Mouse (Mus musculus) kidney, embryonic 16.5 days (tissue): ENCODE measurements around the gene Cyp2d34. TPM values are rescaled to one million over a fixed set of nuclear protein-coding genes. Genes with fewer than 3 reads are reported as not detected.

Experiments
- ATAC-seq: fragments of 200-750 bp; cut with Nextera tagmentation; 2 replicates; pipeline ENCODE4 v1.8.0; 2017; ENCODE audit warnings: moderate TSS enrichment; ENCODE audit not compliant: low FRiP score, low TSS enrichment
- H3K27ac ChIP-seq: fragments of 300-500 bp; sonication (generic); 2 replicates; pipeline ENCODE4 v1.5.1; 2014; ENCODE audit warnings: low read length
- H3K27me3 ChIP-seq: fragments of 300-500 bp; sonication (generic); 2 replicates; pipeline ENCODE4 v1.6.1; 2014; ENCODE audit warnings: low read length, control low read depth, mixed read lengths; ENCODE audit not compliant: insufficient read depth
- H3K36me3 ChIP-seq: fragments of 300-500 bp; sonication (generic); 2 replicates; pipeline ENCODE4 v1.6.1; 2014; ENCODE audit warnings: low read length, control low read depth, mixed read lengths; ENCODE audit not compliant: insufficient read depth
- H3K4me1 ChIP-seq: fragments of 300-500 bp; sonication (generic); 2 replicates; pipeline ENCODE4 v1.6.1; 2014; ENCODE audit warnings: low read length, control low read depth, mixed read lengths; ENCODE audit not compliant: insufficient read depth
- H3K4me2 ChIP-seq: fragments of 300-500 bp; sonication (generic); replicated peaks from 2 replicates; pipeline ENCODE4 v1.6.1; 2014; ENCODE audit warnings: low read depth, low read length
- H3K4me3 ChIP-seq: fragments of 300-500 bp; sonication (generic); 2 replicates; pipeline ENCODE4 v1.5.1; 2014; ENCODE audit warnings: mild to moderate bottlenecking, low read length
- H3K9ac ChIP-seq: fragments of 300-500 bp; sonication (generic); replicated peaks from 2 replicates; pipeline ENCODE4 v1.6.1; 2014; ENCODE audit warnings: low read length
- H3K9me3 ChIP-seq: fragments of 300-500 bp; sonication (generic); 2 replicates; pipeline ENCODE4 v1.6.1; 2016; ENCODE audit warnings: low read length, control low read depth
- WGBS: fragments of 180-500 bp; shearing (Covaris S2); extraction: QIAGEN DNeasy Blood & Tissue Kit; methylation state at CpG from one replicate; pipeline ENCODE4 v1.1.7; 2014; 5-methylcytosine and 5-hydroxymethylcytosine counted together
- microRNA-seq: library from miRNA; unstranded; fragments of <30 nt; microRNA quantifications from one replicate; pipeline ENCODE4, GENCODE M21; 2016
- polyA plus RNA-seq: library from polyadenylated mRNA; unstranded; fragments of >200 nt; fragmentation: Nextera tagmentation; extraction: Ambion mirVana; gene quantifications from 2 replicates; pipeline ENCODE4 v1.2.1, GENCODE M21; 2015

Gene Cyp2d34
- polyA plus RNA-seq, 1 experiment from 2014 or later: not detected

GRCm38 (mm10) chr15:82621993-82622392, 1.2 kb upstream of the Cyp2d34 start:
- no peak for ATAC-seq
- H3K27me3 ChIP-seq: no peaks in the 10 kb centered on the region
- no peaks in the 10 kb centered on the region for H3K36me3 ChIP-seq
- H3K4me1 ChIP-seq: no peaks in the 10 kb centered on the region
- H3K9ac ChIP-seq: no peak overlapping the region
- WGBS: 80% methylated on average over 1 of the region's 1 CpGs
- H3K9me3 ChIP-seq: no peaks in the 10 kb centered on the region
- no peak overlapping the region for H3K27ac ChIP-seq
- H3K4me2 ChIP-seq: no peak overlapping the region
- no peak overlapping the region for H3K4me3 ChIP-seq

GRCm38 (mm10) chr15:82618362-82619020, 2.3 kb downstream of the Cyp2d34 start:
- WGBS: 95% methylated on average over 9 of the region's 9 CpGs
- Histone ChIP-seq H3K4me3 (no peak overlapping the region), H3K36me3 (no peaks in the 10 kb centered on the region), H3K27ac (no peak overlapping the region), H3K4me1 (no peaks in the 10 kb centered on the region), H3K9me3 (no peaks in the 10 kb centered on the region), H3K4me2 (no peak overlapping the region), H3K9ac (no peak overlapping the region), H3K27me3 (no peaks in the 10 kb centered on the region)
- ATAC-seq: no peak

GRCm38 (mm10) chr15:82582621-82583020, 38.1 kb downstream of the Cyp2d34 start:
- Histone ChIP-seq H3K4me3 (no peak overlapping the region), H3K27me3 (no peaks in the 10 kb centered on the region), H3K9me3 (no peaks in the 10 kb centered on the region), H3K9ac (no peak overlapping the region), H3K36me3 (no peaks in the 10 kb centered on the region), H3K27ac (no peak overlapping the region), H3K4me1 (no peaks in the 10 kb centered on the region), H3K4me2 (no peak overlapping the region)
- ATAC-seq: no peak
- 66% methylated on average over 9 of the region's 9 CpGs for WGBS

GRCm38 (mm10) chr15:82579071-82579470, 41.7 kb downstream of the Cyp2d34 start:
- no peak for ATAC-seq
- Histone ChIP-seq H3K27ac (no peak overlapping the region), H3K9me3 (no peaks in the 10 kb centered on the region), H3K9ac (no peak overlapping the region), H3K4me2 (no peak overlapping the region), H3K36me3 (no peaks in the 10 kb centered on the region), H3K4me1 (no peaks in the 10 kb centered on the region), H3K27me3 (no peaks in the 10 kb centered on the region), H3K4me3 (no peak overlapping the region)
- WGBS: 57% methylated on average over 2 of the region's 2 CpGs

GRCm38 (mm10) chr15:82572856-82573255, 47.9 kb downstream of the Cyp2d34 start:
- ATAC-seq: no peak
- Histone ChIP-seq H3K9ac (no peak overlapping the region), H3K36me3 (no peaks in the 10 kb centered on the region), H3K9me3 (no peaks in the 10 kb centered on the region), H3K27ac (no peak overlapping the region), H3K27me3 (no peaks in the 10 kb centered on the region), H3K4me2 (no peak overlapping the region), H3K4me3 (no peak overlapping the region), H3K4me1 (no peaks in the 10 kb centered on the region)
- 76% methylated on average over 1 of the region's 1 CpGs for WGBS

Small RNA genes lying within 50 kb of the gene (microRNA-seq; reads per million reads assigned to microRNA genes)
- gene Gm27463: not detected
- not detected for gene Gm27742

Other genes with a start within 250 kb of the Cyp2d34 start
- gene Cyp2d22, start 240.7 kb downstream of the Cyp2d34 start, polyA plus RNA-seq: 18.2 and 21.1 TPM in 2 replicates
- not detected in 2 replicates for gene Cyp2d11, start 226.9 kb downstream of the Cyp2d34 start, polyA plus RNA-seq
- 0.26 TPM in 1 of 2 replicates, not detected in the other for gene Cyp2d10, start 213.8 kb downstream of the Cyp2d34 start, polyA plus RNA-seq
- 0.11 TPM in 1 of 2 replicates, not detected in the other for gene Cyp2d9, start 187.5 kb downstream of the Cyp2d34 start, polyA plus RNA-seq
- not detected in 2 replicates for gene Cyp2d12, start 65.9 kb downstream of the Cyp2d34 start, polyA plus RNA-seq
- gene Cyp2d40, start 143.2 kb upstream of the Cyp2d34 start, polyA plus RNA-seq: not detected in 2 replicates
- 49.7 and 58.2 TPM in 2 replicates for gene Cyp2d26, start 173.3 kb upstream of the Cyp2d34 start, polyA plus RNA-seq